Mouse (Mus musculus): ENCODE results near the gene Tbc1d15. TPM values are rescaled to one million over a fixed set of nuclear protein-coding genes. Genes with fewer than 3 reads are reported as not detected.

Gene Tbc1d15
- polyA plus RNA-seq, 1 experiment from 2014 or later = 30.8 TPM

DNA sequence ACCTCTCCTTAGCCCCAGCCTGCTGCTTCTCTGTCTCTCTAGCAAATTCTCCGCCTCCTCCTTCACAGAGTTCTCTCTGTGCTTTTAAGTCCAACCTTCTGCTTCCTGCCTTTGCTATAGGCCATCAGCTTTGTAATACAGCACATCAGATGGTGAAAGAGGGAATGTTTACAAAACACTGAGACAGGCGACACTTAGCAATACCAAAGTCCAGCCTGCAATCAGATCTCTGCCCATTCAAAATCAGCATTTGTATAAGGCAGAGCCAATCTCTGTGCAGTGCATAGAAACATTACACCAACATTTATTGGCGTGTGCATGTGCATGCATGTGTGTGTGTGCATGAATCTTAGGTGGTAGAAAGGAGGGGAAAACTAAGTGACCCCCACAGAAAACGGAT is 13.3 kb downstream of the Tbc1d15 start:
- WGBS = 82% methylated on average over 4 of the region's 4 CpGs

GRCm38 (mm10) chr10:115236733-115237132 is 14.5 kb downstream of the Tbc1d15 start:
- no peak overlapping the region for H3K4me3 ChIP-seq
- H3K27ac ChIP-seq (replicated peaks) = no peak overlapping the region
- peaks cover 67% of the 10 kb centered on the region for H3K36me3 ChIP-seq
- H3K27me3 ChIP-seq (replicated peaks) = no peaks in the 10 kb centered on the region
- no peak overlapping the region for H3K9ac ChIP-seq
- H3K4me1 ChIP-seq = peaks cover under 1% of the 10 kb centered on the region; the same call in 1 of the 2 replicates
- H3K4me2 ChIP-seq = no peak overlapping the region
- no peaks in the 10 kb centered on the region for H3K9me3 ChIP-seq
- WGBS = 58% methylated on average over 4 of the region's 4 CpGs
- ATAC-seq (ENCODE audit: extremely low read depth, insufficient number of reproducible peaks, low FRiP score, low TSS enrichment) = no peak

More for the DNA sequence above, 13.3 kb downstream of the Tbc1d15 start:
- Histone ChIP-seq H3K27me3 (replicated peaks) (no peaks in the 10 kb centered on the region), H3K27ac (replicated peaks) (no peak overlapping the region), H3K36me3 (peaks cover 55% of the 10 kb centered on the region), H3K4me3 (no peak overlapping the region), H3K4me2 (no peak overlapping the region), H3K4me1 (peaks cover 9% of the 10 kb centered on the region), H3K9ac (no peak overlapping the region), H3K9me3 (no peaks in the 10 kb centered on the region)
- ATAC-seq (ENCODE audit: extremely low read depth, insufficient number of reproducible peaks, low FRiP score, low TSS enrichment) = no peak

- peaks cover 74% of the 10 kb centered on the region for H3K36me3 ChIP-seq
- WGBS = 85% methylated on average over 9 of the region's 9 CpGs
- no peaks in the 10 kb centered on the region for H3K4me1 ChIP-seq
- no peak overlapping the region for H3K4me2 ChIP-seq
- no peaks in the 10 kb centered on the region for H3K27me3 ChIP-seq (replicated peaks)
- no peak overlapping the region for H3K4me3 ChIP-seq
- ATAC-seq (ENCODE audit: extremely low read depth, insufficient number of reproducible peaks, low FRiP score, low TSS enrichment) = no peak
- no peak overlapping the region for H3K9ac ChIP-seq
- no peak overlapping the region for H3K27ac ChIP-seq (replicated peaks)
- no peaks in the 10 kb centered on the region for H3K9me3 ChIP-seq
Measured at GRCm38 (mm10) chr10:115235501-115235900, 15.8 kb downstream of the Tbc1d15 start.

DNA sequence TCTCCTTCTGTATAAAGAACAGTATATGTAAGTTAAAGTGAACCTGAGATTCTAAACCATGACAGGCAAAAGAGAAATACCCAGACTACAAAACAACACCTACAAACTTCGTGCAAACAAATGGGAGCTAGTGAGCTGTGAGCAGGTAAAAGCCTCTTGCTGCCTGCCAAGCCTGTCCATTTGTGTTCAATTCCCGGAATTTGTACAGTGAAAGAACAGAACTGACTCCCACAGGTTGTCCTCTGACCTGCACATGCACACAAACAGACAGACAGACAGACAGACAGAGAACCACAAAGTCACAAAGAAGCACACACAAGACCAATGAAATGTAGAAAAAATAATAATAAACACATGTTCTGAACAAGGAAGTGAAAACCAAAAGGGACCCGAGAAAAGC is 17.5 kb downstream of the Tbc1d15 start:
- Histone ChIP-seq H3K4me1 (no peaks in the 10 kb centered on the region), H3K9ac (no peak overlapping the region), H3K4me3 (no peak overlapping the region), H3K4me2 (no peak overlapping the region), H3K36me3 (peaks cover 67% of the 10 kb centered on the region), H3K9me3 (no peaks in the 10 kb centered on the region), H3K27me3 (replicated peaks) (no peaks in the 10 kb centered on the region), H3K27ac (replicated peaks) (no peak overlapping the region)
- ATAC-seq (ENCODE audit: extremely low read depth, insufficient number of reproducible peaks, low FRiP score, low TSS enrichment) = no peak
- 87% methylated on average over 3 of the region's 3 CpGs for WGBS

GRCm38 (mm10) chr10:115232513-115232912 is 18.8 kb downstream of the Tbc1d15 start:
- WGBS = 93% methylated on average over 3 of the region's 3 CpGs
- H3K27ac ChIP-seq (replicated peaks) = no peak overlapping the region
- no peak for ATAC-seq (ENCODE audit: extremely low read depth, insufficient number of reproducible peaks, low FRiP score, low TSS enrichment)

DNA sequence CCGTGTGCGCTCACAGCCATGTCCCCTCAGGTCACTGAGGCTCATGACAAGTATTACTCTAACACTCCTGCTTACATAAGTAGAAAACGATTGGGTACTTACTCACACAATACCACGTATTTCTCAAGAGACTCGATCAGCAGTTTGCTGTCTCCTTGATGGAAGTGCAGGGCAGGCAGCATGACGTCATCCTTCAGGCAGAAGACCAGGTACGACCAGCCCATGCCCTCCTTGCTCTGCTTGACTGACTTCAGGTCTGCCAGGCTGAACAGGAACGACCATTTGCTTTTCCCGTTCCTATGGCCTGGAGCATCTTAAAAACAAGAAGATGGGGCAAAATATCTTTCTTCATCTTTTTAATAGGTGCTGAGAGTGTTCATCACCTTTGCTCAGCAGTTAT is 22.2 kb downstream of the Tbc1d15 start:
- ATAC-seq (ENCODE audit: extremely low read depth, insufficient number of reproducible peaks, low FRiP score, low TSS enrichment) = no peak
- H3K4me1 ChIP-seq = peaks cover under 1% of the 10 kb centered on the region; the same call in 1 of the 2 replicates
- no peak overlapping the region for H3K9ac ChIP-seq
- H3K36me3 ChIP-seq = peaks cover 60% of the 10 kb centered on the region
- no peak overlapping the region for H3K27ac ChIP-seq (replicated peaks)
- no peak overlapping the region for H3K4me2 ChIP-seq
- H3K27me3 ChIP-seq (replicated peaks) = no peaks in the 10 kb centered on the region
- no peaks in the 10 kb centered on the region for H3K9me3 ChIP-seq
- no peak overlapping the region for H3K4me3 ChIP-seq
- 79% methylated on average over 9 of the region's 9 CpGs for WGBS

More at GRCm38 (mm10) chr10:115232513-115232912, 18.8 kb downstream of the Tbc1d15 start:
- H3K36me3 ChIP-seq = peaks cover 65% of the 10 kb centered on the region
- H3K9me3 ChIP-seq = no peaks in the 10 kb centered on the region
- no peak overlapping the region for H3K9ac ChIP-seq
- H3K4me1 ChIP-seq = no peaks in the 10 kb centered on the region
- no peaks in the 10 kb centered on the region for H3K27me3 ChIP-seq (replicated peaks)
- H3K4me3 ChIP-seq = no peak overlapping the region
- no peak overlapping the region for H3K4me2 ChIP-seq

GRCm38 (mm10) chr10:115226586-115226985 is 24.7 kb downstream of the Tbc1d15 start:
- H3K36me3 ChIP-seq = peaks cover 42% of the 10 kb centered on the region
- WGBS = 90% methylated on average over 7 of the region's 7 CpGs
- no peaks in the 10 kb centered on the region for H3K9me3 ChIP-seq
- no peak overlapping the region for H3K9ac ChIP-seq
- H3K27ac ChIP-seq (replicated peaks) = no peak overlapping the region
- no peak overlapping the region for H3K4me3 ChIP-seq
- H3K27me3 ChIP-seq (replicated peaks) = no peaks in the 10 kb centered on the region
- no peak for ATAC-seq (ENCODE audit: extremely low read depth, insufficient number of reproducible peaks, low FRiP score, low TSS enrichment)
- H3K4me2 ChIP-seq = no peak overlapping the region
- H3K4me1 ChIP-seq = peaks cover 8% of the 10 kb centered on the region

DNA sequence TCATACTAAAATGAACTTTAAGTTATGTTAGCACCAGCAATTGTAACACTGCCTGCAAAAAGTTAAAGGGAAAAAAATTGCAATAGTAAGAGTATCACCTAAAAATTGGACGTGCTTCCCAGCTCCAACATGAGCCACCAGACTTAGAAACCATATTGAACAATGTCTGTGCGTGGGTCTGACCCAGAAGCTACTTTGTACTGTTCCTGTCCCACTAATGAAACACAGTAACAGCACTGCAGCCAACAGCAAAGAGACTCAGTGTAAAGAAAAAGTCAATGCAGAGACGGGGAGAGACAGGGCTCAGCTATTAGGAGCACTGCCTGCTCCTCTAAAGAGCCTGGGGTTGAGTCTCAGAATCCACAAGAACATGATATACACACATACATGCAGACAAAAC is 27.4 kb downstream of the Tbc1d15 start:
- peaks cover 50% of the 10 kb centered on the region for H3K36me3 ChIP-seq
- H3K9ac ChIP-seq = no peak overlapping the region
- H3K4me1 ChIP-seq = peaks cover 8% of the 10 kb centered on the region
- H3K4me3 ChIP-seq = no peak overlapping the region
- H3K27ac ChIP-seq (replicated peaks) = no peak overlapping the region
- no peaks in the 10 kb centered on the region for H3K27me3 ChIP-seq (replicated peaks)
- no peak for ATAC-seq (ENCODE audit: extremely low read depth, insufficient number of reproducible peaks, low FRiP score, low TSS enrichment)
- no peaks in the 10 kb centered on the region for H3K9me3 ChIP-seq
- 86% methylated on average over 3 of the region's 3 CpGs for WGBS
- H3K4me2 ChIP-seq = no peak overlapping the region

GRCm38 (mm10) chr10:115212916-115213580 is 38.2 kb downstream of the Tbc1d15 start:
- WGBS = 92% methylated on average over 11 of the region's 11 CpGs
- H3K9ac ChIP-seq = no peak overlapping the region
- no peak overlapping the region for H3K4me3 ChIP-seq
- no peak overlapping the region for H3K4me2 ChIP-seq
- no peaks in the 10 kb centered on the region for H3K4me1 ChIP-seq
- H3K9me3 ChIP-seq = no peaks in the 10 kb centered on the region
- no peak for ATAC-seq (ENCODE audit: extremely low read depth, insufficient number of reproducible peaks, low FRiP score, low TSS enrichment)
- peaks cover 83% of the 10 kb centered on the region for H3K36me3 ChIP-seq
- H3K27ac ChIP-seq (replicated peaks) = no peak overlapping the region
- H3K27me3 ChIP-seq (replicated peaks) = no peaks in the 10 kb centered on the region

DNA sequence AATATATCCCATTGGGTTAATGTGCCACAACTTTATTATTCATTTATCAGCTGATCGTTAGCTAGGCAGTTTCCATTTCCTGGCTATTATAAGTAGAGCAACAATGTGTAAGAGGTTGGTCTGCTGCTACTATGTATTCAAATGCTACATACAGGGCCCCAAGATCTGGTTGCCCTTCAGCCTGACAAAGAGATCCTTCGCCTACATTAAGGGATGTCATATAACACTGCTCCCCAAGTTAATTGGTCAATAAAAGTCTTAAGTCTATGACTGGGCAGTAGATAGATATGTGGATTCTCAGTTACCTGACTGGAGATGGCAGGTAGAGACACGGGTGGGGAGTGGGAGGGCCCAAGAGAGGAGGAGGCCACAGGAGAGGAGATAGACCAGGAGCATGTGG is 45.4 kb downstream of the Tbc1d15 start:
- H3K36me3 ChIP-seq = peaks cover 76% of the 10 kb centered on the region
- no peaks in the 10 kb centered on the region for H3K27me3 ChIP-seq (replicated peaks)
- no peak overlapping the region for H3K4me3 ChIP-seq
- H3K9me3 ChIP-seq = no peaks in the 10 kb centered on the region
- H3K9ac ChIP-seq = no peak overlapping the region
- H3K27ac ChIP-seq (replicated peaks) = no peak overlapping the region
- H3K4me1 ChIP-seq = peaks cover 6% of the 10 kb centered on the region; the same call in 1 of the 2 replicates
- WGBS = 79% methylated on average over 3 of the region's 3 CpGs
- no peak overlapping the region for H3K4me2 ChIP-seq
- ATAC-seq (ENCODE audit: extremely low read depth, insufficient number of reproducible peaks, low FRiP score, low TSS enrichment) = no peak

- Histone ChIP-seq H3K9me3 (no peaks in the 10 kb centered on the region), H3K4me1 (peaks cover 6% of the 10 kb centered on the region; the same call in 1 of the 2 replicates), H3K4me3 (no peak overlapping the region), H3K9ac (no peak overlapping the region), H3K4me2 (no peak overlapping the region), H3K27ac (replicated peaks) (no peak overlapping the region), H3K27me3 (replicated peaks) (no peaks in the 10 kb centered on the region), H3K36me3 (peaks cover 76% of the 10 kb centered on the region)
- no peak for ATAC-seq (ENCODE audit: extremely low read depth, insufficient number of reproducible peaks, low FRiP score, low TSS enrichment)
- 33% methylated on average over 1 of the region's 1 CpGs for WGBS
Measured at GRCm38 (mm10) chr10:115205284-115205683, 46.0 kb downstream of the Tbc1d15 start.

DNA sequence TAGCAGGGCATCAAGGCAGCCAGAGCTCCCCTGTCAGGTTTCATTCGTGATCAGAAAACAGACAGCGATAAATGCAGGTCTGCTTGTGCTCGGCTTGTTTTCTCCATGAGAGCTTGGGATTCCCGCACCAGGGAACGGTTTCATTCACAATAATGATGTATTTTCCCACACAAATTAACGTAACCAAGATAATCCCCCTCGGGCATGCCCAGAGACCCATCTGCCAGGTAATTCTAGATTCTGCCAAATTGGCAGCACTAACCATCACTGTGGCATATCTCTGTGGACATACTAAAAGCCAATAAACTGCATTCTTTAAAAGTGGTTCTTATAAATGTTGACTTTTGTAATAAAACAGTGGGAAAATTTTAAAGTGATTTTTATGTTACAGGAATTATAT is 60.1 kb downstream of the Tbc1d15 start:
- Histone ChIP-seq H3K27me3 (replicated peaks) (no peaks in the 10 kb centered on the region), H3K9me3 (no peaks in the 10 kb centered on the region), H3K36me3 (0 out of 2 replicates have a peak, but pooled peaks cover 4% of the 10 kb centered on the region), H3K4me1 (no peaks in the 10 kb centered on the region), H3K27ac (replicated peaks) (no peak overlapping the region), H3K9ac (no peak overlapping the region), H3K4me3 (no peak overlapping the region), H3K4me2 (no peak overlapping the region)
- WGBS = 73% methylated on average over 7 of the region's 7 CpGs
- ATAC-seq (ENCODE audit: extremely low read depth, insufficient number of reproducible peaks, low FRiP score, low TSS enrichment) = no peak

All from heart, embryonic 13.5 days (tissue).